Mouse (Mus musculus) midbrain, postnatal 0 days (tissue): ENCODE measurements around the gene Hdac4. TPM values are rescaled to one million over a fixed set of nuclear protein-coding genes. Genes with fewer than 3 reads are reported as not detected.

Experiments used
- ATAC-seq: fragments of 200-750 bp; cut with Nextera tagmentation; 2 replicates; pipeline ENCODE4 v1.8.0; 2017; ENCODE audit warnings: moderate number of reproducible peaks, mild to moderate bottlenecking, moderate TSS enrichment, moderate library complexity; ENCODE audit not compliant: low FRiP score
- DNase-seq: peaks from one replicate; pipeline ENCODE4 v3.0.0-alpha.2; 2015; ENCODE audit warnings: low spot score
- H3K27ac ChIP-seq: fragments of 300-500 bp; sonication (generic); 2 replicates; pipeline ENCODE4 v1.5.1; 2014; ENCODE audit warnings: low read depth, mild to moderate bottlenecking, low read length, mixed read lengths
- H3K27me3 ChIP-seq: fragments of 300-500 bp; sonication (generic); 2 replicates; pipeline ENCODE4 v1.6.1; 2014; ENCODE audit warnings: low read length, control low read depth, mixed read lengths; ENCODE audit not compliant: insufficient read depth
- H3K36me3 ChIP-seq: fragments of 300-500 bp; sonication (generic); 2 replicates; pipeline ENCODE4 v1.6.1; 2014; ENCODE audit warnings: low read length, control low read depth, mixed read lengths; ENCODE audit not compliant: insufficient read depth
- H3K4me1 ChIP-seq: fragments of 300-500 bp; sonication (generic); 2 replicates; pipeline ENCODE4 v1.6.1; 2014; ENCODE audit warnings: mild to moderate bottlenecking, control low read depth, antibody characterized with exemption, low read length, mixed read lengths; ENCODE audit not compliant: insufficient read depth
- H3K4me2 ChIP-seq: fragments of 300-500 bp; sonication (generic); 2 replicates; pipeline ENCODE4 v1.6.1; 2014; ENCODE audit warnings: low read depth, mild to moderate bottlenecking, low read length, mixed read lengths; ENCODE audit not compliant: poor library complexity, severe bottlenecking
- H3K4me3 ChIP-seq: fragments of 300-500 bp; sonication (generic); 2 replicates; pipeline ENCODE4 v1.5.1; 2014; ENCODE audit warnings: low read depth, mild to moderate bottlenecking, low read length, moderate library complexity
- H3K9ac ChIP-seq: fragments of 300-500 bp; sonication (generic); replicated peaks from 2 replicates; pipeline ENCODE4 v1.6.1; 2014; ENCODE audit warnings: mild to moderate bottlenecking, low read length, moderate library complexity, mixed read lengths; ENCODE audit not compliant: poor library complexity, severe bottlenecking
- H3K9me3 ChIP-seq: fragments of 300-500 bp; sonication (generic); 2 replicates; pipeline ENCODE4 v1.6.1; 2016; ENCODE audit warnings: low read length, control low read depth
- CTCF ChIP-seq: IDR thresholded peaks from 2 replicates; pipeline ENCODE4 v1.5.1; 2016; ENCODE audit warnings: antibody characterized with exemption, mild to moderate bottlenecking
- WGBS: fragments of 180-500 bp; shearing (Covaris S2); extraction: QIAGEN DNeasy Blood & Tissue Kit; methylation state at CpG from one replicate; pipeline ENCODE4 v1.1.7; 2014; 5-methylcytosine and 5-hydroxymethylcytosine counted together
- polyA plus RNA-seq: library from polyadenylated mRNA; unstranded; fragments of >200 nt; fragmentation: Nextera tagmentation; extraction: Ambion mirVana; gene quantifications from 2 replicates; pipeline ENCODE4 v1.2.1, GENCODE M21; 2015
- total RNA-seq: library from RNA; depleted of rRNA; stranded (reverse); fragments of >200 nt; gene quantifications from 2 replicates; pipeline ENCODE4 v1.2.3, GENCODE M21; 2014

Hdac4 gene
- total and polyA plus RNA-seq, 2 experiments from 2014 or later, result 18.1 to 51.8 TPM

- no peak overlapping the region for H3K9ac ChIP-seq
- no peaks in the 10 kb centered on the region for H3K36me3 ChIP-seq
- TF ChIP-seq CTCF, result no peak
- H3K9me3 ChIP-seq, result no peaks in the 10 kb centered on the region
- no peak for ATAC-seq
- H3K4me2 ChIP-seq, result no peak overlapping the region
- 92% methylated on average over 3 of the region's 3 CpGs for WGBS
- no peaks in the 10 kb centered on the region for H3K27me3 ChIP-seq
- no peak for DNase-seq
- no peaks in the 10 kb centered on the region for H3K4me1 ChIP-seq
- H3K27ac ChIP-seq, result no peak overlapping the region
- H3K4me3 ChIP-seq, result no peak overlapping the region
Observed at GRCm38 (mm10) chr1:92104718-92105117, 90.8 kb downstream of the Hdac4 start.

GRCm38 (mm10) chr1:92103971-92104370 lies 91.5 kb downstream of the Hdac4 start:
- no peak for TF ChIP-seq CTCF
- H3K9me3 ChIP-seq, result no peaks in the 10 kb centered on the region
- ATAC-seq, result no peak

GRCm38 (mm10) chr1:92103377-92103776 lies 92.1 kb downstream of the Hdac4 start:
- Histone ChIP-seq H3K4me3 (no peak overlapping the region), H3K9ac (no peak overlapping the region), H3K9me3 (no peaks in the 10 kb centered on the region), H3K4me1 (no peaks in the 10 kb centered on the region), H3K4me2 (no peak overlapping the region), H3K36me3 (no peaks in the 10 kb centered on the region), H3K27me3 (no peaks in the 10 kb centered on the region), H3K27ac (no peak overlapping the region)
- 88% methylated on average over 3 of the region's 3 CpGs for WGBS
- ATAC-seq (no peak), DNase-seq (no peak)
- TF ChIP-seq CTCF, result no peak

More at GRCm38 (mm10) chr1:92103971-92104370, 91.5 kb downstream of the Hdac4 start:
- no peak overlapping the region for H3K4me2 ChIP-seq
- H3K27ac ChIP-seq, result no peak overlapping the region
- H3K4me3 ChIP-seq, result no peak overlapping the region
- DNase-seq, result no peak
- H3K36me3 ChIP-seq, result no peaks in the 10 kb centered on the region
- no peak overlapping the region for H3K9ac ChIP-seq
- H3K27me3 ChIP-seq, result no peaks in the 10 kb centered on the region
- H3K4me1 ChIP-seq, result no peaks in the 10 kb centered on the region

GRCm38 (mm10) chr1:92102825-92103224 lies 92.7 kb downstream of the Hdac4 start:
- Histone ChIP-seq H3K4me3 (no peak overlapping the region), H3K36me3 (no peaks in the 10 kb centered on the region), H3K9ac (no peak overlapping the region), H3K27me3 (no peaks in the 10 kb centered on the region), H3K27ac (no peak overlapping the region), H3K9me3 (no peaks in the 10 kb centered on the region), H3K4me1 (no peaks in the 10 kb centered on the region), H3K4me2 (no peak overlapping the region)
- DNase-seq, result no peak
- WGBS, result 97% methylated on average over 1 of the region's 1 CpGs
- no peak for TF ChIP-seq CTCF
- no peak for ATAC-seq

- Histone ChIP-seq H3K36me3 (no peaks in the 10 kb centered on the region), H3K4me2 (no peak overlapping the region), H3K9ac (no peak overlapping the region), H3K9me3 (no peaks in the 10 kb centered on the region), H3K4me3 (no peak overlapping the region), H3K27me3 (no peaks in the 10 kb centered on the region), H3K4me1 (no peaks in the 10 kb centered on the region), H3K27ac (no peak overlapping the region)
- ATAC-seq, result no peak
- WGBS, result 64% methylated on average over 4 of the region's 4 CpGs
- TF ChIP-seq CTCF, result no peak
- peak; percentile 45 for DNase-seq
Observed at GRCm38 (mm10) chr1:92100371-92100891, 95.1 kb downstream of the Hdac4 start.

- no peak for ATAC-seq
- TF ChIP-seq CTCF, result no peak
- H3K27ac ChIP-seq, result no peak overlapping the region
Observed at GRCm38 (mm10) chr1:92099964-92100363, 95.5 kb downstream of the Hdac4 start.

More at GRCm38 (mm10) chr1:92099964-92100363, 95.5 kb downstream of the Hdac4 start:
- 72% methylated on average over 4 of the region's 4 CpGs for whole genome bisulfite sequencing
- H3K4me3 ChIP-seq, result no peak overlapping the region
- DNase-seq, result no peak
- H3K4me2 ChIP-seq, result no peak overlapping the region
- no peaks in the 10 kb centered on the region for H3K4me1 ChIP-seq
- no peaks in the 10 kb centered on the region for H3K36me3 ChIP-seq
- no peak overlapping the region for H3K9ac ChIP-seq
- H3K9me3 ChIP-seq, result no peaks in the 10 kb centered on the region
- no peaks in the 10 kb centered on the region for H3K27me3 ChIP-seq
